Mouse (Mus musculus) embryonic facial prominence, embryonic 10.5 days (tissue): ENCODE data around the gene Nacc1. TPM values are rescaled to one million over a fixed set of nuclear protein-coding genes. Genes with fewer than 3 reads are reported as not detected.
A peak's percentile ranks its signal among the peaks of the same experiment; 100 is the strongest.

Experiments
- DNase-seq: peaks from one replicate; pipeline ENCODE4 v3.0.0-alpha.2; 2017; ENCODE audit warnings: low spot score
- H3K27ac ChIP-seq: fragments of 300-500 bp; sonication (generic); replicated peaks from 2 replicates; pipeline ENCODE4 v1.5.1; 2016; ENCODE audit warnings: mild to moderate bottlenecking
- H3K27me3 ChIP-seq: fragments of 300-500 bp; sonication (generic); replicated peaks from 2 replicates; pipeline ENCODE4 v1.6.1; 2016; ENCODE audit warnings: low read depth, mild to moderate bottlenecking; ENCODE audit not compliant: poor library complexity, severe bottlenecking
- H3K36me3 ChIP-seq: fragments of 300-500 bp; sonication (generic); replicated peaks from 2 replicates; pipeline ENCODE4 v1.6.1; 2016; ENCODE audit warnings: mild to moderate bottlenecking, moderate library complexity
- H3K4me1 ChIP-seq: fragments of 300-500 bp; sonication (generic); 2 replicates; pipeline ENCODE4 v1.6.1; 2016
- H3K4me3 ChIP-seq: fragments of 300-500 bp; sonication (generic); 2 replicates; pipeline ENCODE4 v1.5.1; 2016; ENCODE audit warnings: mild to moderate bottlenecking, moderate library complexity
- H3K9me3 ChIP-seq: fragments of 300-500 bp; sonication (generic); 2 replicates; pipeline ENCODE4 v1.6.1; 2016; ENCODE audit warnings: mild to moderate bottlenecking
- WGBS: fragments of 180-500 bp; shearing (Covaris S2); methylation state at CpG from one replicate; pipeline ENCODE4 v1.1.7; 2016; 5-methylcytosine and 5-hydroxymethylcytosine counted together
- polyA plus RNA-seq: library from polyadenylated mRNA; unstranded; fragments of >200 nt; fragmentation: Nextera tagmentation; extraction: Ambion mirVana; gene quantifications from 2 replicates; pipeline ENCODE4 v1.2.1, GENCODE M21; 2016

Gene Nacc1
- polyA plus RNA-seq, 1 experiment from 2014 or later: 30.4 TPM

DNA sequence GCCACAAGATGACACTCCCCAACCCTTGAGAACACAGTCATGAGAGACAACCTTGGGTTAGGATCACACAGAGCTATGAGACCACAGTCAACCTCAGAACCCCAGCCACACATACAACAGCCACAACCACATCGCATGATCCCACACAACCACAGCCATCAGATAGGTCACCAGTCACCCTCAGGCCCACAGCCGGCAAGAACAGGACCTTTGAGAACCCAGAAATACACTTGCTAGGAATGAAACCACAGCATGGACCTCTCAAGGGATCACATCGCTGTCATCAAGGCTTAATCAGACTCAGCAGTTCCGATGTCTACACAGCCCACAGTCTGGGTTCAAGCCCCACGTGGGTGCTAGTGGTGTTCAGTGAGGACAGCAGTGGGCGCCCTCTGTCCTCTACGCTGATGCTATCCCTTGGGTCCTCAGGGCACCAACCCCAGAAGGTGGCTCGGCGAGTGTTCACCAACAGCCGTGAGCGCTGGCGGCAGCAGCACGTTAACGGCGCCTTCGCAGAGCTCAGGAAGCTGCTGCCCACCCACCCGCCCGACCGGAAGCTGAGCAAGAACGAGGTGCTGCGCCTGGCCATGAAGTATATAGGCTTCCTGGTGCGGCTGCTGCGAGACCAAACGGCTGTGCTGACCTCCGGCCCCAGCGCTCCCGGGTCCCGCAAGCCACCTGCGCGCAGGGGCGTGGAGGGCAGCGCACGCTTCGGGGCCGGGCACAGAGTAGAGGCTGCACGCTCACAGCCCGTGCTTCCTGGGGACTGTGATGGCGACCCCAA, 16.0 kb upstream of the Nacc1 start:
- Histone ChIP-seq H3K27me3 (peaks cover 89% of the 10 kb centered on the region), H3K36me3 (peaks cover 17% of the 10 kb centered on the region), H3K4me1 (peaks cover 56% of the 10 kb centered on the region), H3K4me3 (peak overlapping the region; percentile 51), H3K27ac (no peak overlapping the region), H3K9me3 (no peaks in the 10 kb centered on the region)
- no peak for DNase-seq
- WGBS: 8% methylated on average over 38 of the region's 38 CpGs

DNA sequence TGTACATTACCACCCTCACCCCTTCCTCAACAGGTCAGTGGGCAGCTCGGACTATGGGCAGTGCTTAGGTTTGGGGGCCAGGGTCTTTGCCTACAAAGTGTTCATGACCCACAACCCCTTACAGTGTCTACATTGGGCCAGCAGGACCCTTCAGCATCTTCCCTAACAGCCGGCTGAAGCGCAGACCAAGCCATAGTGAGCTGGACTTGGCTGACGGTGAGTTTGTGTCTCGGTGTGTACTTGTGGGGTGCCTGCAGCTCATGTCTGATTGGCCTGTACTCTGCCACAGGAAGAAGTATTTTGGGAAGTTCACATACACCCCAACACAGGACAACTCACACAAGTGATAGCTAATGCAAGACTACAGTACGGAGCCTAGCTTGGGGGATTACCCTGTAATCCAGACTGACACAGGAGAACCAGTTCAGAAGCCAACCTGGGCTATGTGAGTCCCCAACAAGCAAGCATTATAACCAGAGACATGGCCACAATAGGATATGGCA, 15.4 kb upstream of the Nacc1 start:
- H3K4me3 ChIP-seq: peak overlapping the region; percentile 51
- no peaks in the 10 kb centered on the region for H3K9me3 ChIP-seq
- H3K27me3 ChIP-seq: peaks cover 83% of the 10 kb centered on the region
- 77% methylated on average over 6 of the region's 6 CpGs for WGBS
- H3K4me1 ChIP-seq: peaks cover 52% of the 10 kb centered on the region
- H3K36me3 ChIP-seq: peaks cover 23% of the 10 kb centered on the region
- 0 out of 2 replicates have a peak overlapping the region, but pooled peaks have one; percentile 10 for H3K27ac ChIP-seq
- no peak for DNase-seq

DNA sequence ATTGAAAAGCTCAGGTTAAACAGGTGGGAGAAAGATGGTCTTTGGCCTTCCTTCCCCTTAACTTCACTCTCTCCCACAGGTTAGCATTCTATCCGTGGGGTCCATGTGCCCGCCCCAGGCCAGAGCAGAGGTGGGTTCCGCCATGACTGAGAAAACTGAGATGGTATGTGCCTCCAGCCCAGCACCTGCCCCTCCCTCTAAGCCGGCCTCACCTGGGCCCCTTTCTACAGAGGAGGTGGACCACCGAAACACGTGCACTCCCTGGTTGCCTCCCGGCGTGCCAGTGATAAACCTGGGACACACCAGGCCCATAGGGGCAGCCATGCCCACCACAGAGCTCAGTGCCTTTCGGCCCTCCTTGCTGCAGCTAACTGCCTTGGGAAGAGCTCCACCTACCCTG, 14.9 kb upstream of the Nacc1 start:
- peak overlapping the region; percentile 51 for H3K4me3 ChIP-seq
- 80% methylated on average over 9 of the region's 9 CpGs for WGBS
- peaks cover 28% of the 10 kb centered on the region for H3K36me3 ChIP-seq
- no peaks in the 10 kb centered on the region for H3K9me3 ChIP-seq
- H3K4me1 ChIP-seq: peaks cover 47% of the 10 kb centered on the region
- H3K27ac ChIP-seq: peak overlapping the region; percentile 10; the same call in 1 of the 2 replicates
- no peak for DNase-seq
- H3K27me3 ChIP-seq: peaks cover 78% of the 10 kb centered on the region

DNA sequence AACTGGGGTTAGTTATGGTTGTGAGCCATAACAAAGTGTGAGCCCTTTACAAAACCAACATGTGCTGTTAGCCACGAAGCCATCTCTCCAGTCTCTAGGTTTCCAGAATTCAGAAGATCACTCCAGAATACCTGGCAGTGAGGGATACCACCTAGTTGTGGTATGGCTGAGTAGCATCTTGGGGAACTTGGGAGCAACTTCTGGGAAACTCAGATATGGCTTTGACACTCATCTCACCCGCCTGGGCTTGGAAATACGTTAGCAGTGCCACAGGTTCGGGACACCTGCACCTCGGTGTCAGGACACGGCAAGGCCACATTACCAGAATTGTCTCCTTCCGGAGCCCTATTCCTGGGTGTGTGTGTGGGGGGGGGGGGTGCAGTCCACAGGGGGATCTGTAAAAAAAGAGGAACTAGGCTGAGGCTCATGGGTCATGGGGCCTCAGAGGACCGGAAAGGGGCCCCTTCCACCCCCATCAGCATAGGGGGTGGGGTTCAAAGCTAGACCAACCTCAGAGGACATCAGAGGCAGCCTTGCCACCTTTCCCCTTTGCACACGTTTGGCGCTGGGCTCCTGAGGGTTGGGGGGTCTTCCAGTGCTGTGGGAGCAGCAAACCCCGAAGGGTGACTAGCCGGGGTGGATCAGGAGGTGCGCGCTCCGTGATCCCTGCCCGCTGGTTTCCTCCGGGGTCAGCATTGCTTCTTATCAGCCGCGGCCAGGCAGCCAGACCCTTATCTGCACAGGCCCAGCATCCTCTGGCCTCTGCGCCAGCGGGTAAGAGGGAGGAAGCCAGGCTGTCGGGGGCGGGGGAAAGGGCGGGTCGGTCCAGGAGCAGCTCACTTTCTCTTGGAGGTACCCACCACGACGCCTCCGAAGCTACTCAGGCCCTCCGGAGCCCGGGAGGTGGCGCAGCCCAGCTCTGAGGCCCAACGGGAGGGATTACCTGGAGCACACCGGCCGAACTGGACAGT, 13.6 kb upstream of the Nacc1 start, which contains the start of gene Lyl1:
TSS of gene Lyl1 (plus strand) at position 517 of the 971 bp plus-strand sequence.
- WGBS: 9% methylated on average over 34 of the region's 34 CpGs
- Histone ChIP-seq H3K4me3 (peak within 1 kb of the TSS; percentile 51), H3K36me3 (peaks cover 41% of the 10 kb centered on the region), H3K4me1 (peaks cover 35% of the 10 kb centered on the region), H3K9me3 (no peaks in the 10 kb centered on the region), H3K27me3 (peaks cover 65% of the 10 kb centered on the region), H3K27ac (peak within 1 kb of the TSS; percentile 10; the same call in 1 of the 2 replicates)
- DNase-seq: peak; percentile 66

DNA sequence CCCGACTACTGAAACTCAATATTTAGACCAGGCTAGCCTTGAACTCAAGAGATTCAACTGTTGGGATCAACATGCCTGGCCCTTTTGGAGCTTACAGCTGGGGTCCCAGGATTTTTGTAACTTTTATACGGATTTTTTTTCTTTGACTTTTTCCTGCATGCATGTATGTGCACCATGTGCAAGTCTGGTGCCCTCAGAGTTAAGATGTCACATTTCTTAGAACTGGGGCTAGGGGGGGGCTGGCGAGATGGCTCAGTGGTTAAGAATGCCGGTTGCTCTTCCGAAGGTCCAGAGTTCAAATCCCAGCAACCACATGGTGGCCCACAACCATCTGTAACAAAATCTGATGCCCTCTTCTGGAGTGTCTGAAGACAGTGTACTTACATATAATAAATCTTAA, 12.9 kb upstream of the Nacc1 start:
- Histone ChIP-seq H3K27ac (no peak overlapping the region), H3K4me3 (no peak overlapping the region; the same call in 1 of the 2 replicates), H3K36me3 (peaks cover 48% of the 10 kb centered on the region), H3K9me3 (no peaks in the 10 kb centered on the region), H3K27me3 (peaks cover 61% of the 10 kb centered on the region), H3K4me1 (peaks cover 33% of the 10 kb centered on the region)
- 79% methylated on average over 5 of the region's 5 CpGs for WGBS
- DNase-seq: no peak

DNA sequence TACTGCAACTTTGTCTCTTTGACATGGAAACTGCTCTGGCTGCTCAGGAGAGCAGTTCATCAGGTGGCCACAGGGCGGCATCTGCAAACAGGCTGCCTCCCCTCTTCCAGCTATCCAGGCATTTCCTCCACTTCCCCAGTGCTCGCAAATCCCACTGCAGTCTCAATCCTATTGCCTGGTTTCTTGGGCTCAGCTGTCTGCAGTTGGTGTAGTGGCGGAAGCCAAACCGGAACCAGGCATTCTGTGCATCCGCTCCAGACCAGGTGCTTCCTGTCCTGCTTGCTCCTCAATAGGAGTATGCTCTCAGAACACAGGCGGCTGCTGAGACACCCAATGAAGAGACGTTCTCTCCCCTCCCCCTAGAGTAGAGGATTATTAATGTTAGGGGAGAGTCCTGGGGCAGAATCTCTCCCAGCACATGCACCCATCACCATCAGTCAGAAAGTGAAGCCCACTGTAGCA, 12.2 kb upstream of the Nacc1 start:
- WGBS: 69% methylated on average over 7 of the region's 7 CpGs
- Histone ChIP-seq H3K27ac (no peak overlapping the region), H3K27me3 (peaks cover 54% of the 10 kb centered on the region), H3K4me3 (peak overlapping the region; percentile 8; the same call in 1 of the 2 replicates), H3K9me3 (no peaks in the 10 kb centered on the region), H3K36me3 (peaks cover 54% of the 10 kb centered on the region), H3K4me1 (peaks cover 26% of the 10 kb centered on the region)
- DNase-seq: peak; percentile 66

DNA sequence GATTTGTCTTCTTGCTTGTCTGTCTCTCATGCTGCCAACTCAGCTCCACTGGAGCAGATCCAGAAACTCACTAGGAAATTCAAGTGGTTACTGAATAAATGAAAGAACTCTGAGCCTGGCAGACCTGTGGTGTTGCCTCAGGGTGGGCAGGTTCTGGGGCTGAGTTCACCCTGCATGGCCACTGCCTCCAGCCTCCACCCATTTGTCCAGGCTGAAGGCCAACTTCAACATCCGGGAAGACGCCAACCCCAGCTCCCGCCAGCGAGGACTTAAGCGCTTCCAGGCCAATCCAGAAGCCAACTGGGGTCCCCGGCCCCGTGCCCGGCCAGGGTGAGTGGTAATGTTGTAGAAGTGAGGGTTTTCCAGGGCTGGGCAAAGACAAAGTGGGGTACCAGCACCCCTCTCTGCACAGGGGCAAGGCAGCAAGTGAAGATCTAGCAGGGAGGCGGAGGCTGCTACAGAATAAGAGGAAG, 11.3 kb upstream of the Nacc1 start:
- Histone ChIP-seq H3K9me3 (no peaks in the 10 kb centered on the region), H3K27me3 (peaks cover 45% of the 10 kb centered on the region), H3K4me1 (peaks cover 18% of the 10 kb centered on the region), H3K27ac (no peak overlapping the region), H3K36me3 (peaks cover 64% of the 10 kb centered on the region), H3K4me3 (no peak overlapping the region)
- 92% methylated on average over 9 of the region's 9 CpGs for WGBS
- DNase-seq: no peak

DNA sequence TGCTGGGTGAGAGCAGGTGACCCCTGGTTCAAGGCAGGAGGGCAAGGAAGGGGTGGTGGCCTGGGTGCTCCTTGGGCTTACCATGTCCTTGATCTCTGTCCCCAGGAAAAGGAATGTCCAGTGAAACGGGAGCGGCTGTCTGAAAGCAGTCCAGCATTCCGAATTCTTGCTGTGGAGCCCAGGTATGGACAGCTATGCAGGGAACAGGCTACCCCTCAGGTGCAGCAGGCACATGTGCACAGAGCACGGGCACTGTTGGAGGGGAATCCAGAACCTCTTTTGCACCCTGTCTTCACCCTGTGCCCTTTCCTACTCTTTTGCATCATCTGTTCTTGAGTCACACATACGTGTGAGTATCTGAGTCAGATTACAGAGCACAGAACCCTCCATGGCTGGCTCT, 10.6 kb upstream of the Nacc1 start:
- Histone ChIP-seq H3K4me1 (peaks cover 12% of the 10 kb centered on the region), H3K4me3 (no peak overlapping the region), H3K27me3 (peaks cover 38% of the 10 kb centered on the region), H3K36me3 (peaks cover 70% of the 10 kb centered on the region), H3K27ac (no peak overlapping the region), H3K9me3 (no peaks in the 10 kb centered on the region)
- 91% methylated on average over 5 of the region's 5 CpGs for WGBS
- DNase-seq: no peak

DNA sequence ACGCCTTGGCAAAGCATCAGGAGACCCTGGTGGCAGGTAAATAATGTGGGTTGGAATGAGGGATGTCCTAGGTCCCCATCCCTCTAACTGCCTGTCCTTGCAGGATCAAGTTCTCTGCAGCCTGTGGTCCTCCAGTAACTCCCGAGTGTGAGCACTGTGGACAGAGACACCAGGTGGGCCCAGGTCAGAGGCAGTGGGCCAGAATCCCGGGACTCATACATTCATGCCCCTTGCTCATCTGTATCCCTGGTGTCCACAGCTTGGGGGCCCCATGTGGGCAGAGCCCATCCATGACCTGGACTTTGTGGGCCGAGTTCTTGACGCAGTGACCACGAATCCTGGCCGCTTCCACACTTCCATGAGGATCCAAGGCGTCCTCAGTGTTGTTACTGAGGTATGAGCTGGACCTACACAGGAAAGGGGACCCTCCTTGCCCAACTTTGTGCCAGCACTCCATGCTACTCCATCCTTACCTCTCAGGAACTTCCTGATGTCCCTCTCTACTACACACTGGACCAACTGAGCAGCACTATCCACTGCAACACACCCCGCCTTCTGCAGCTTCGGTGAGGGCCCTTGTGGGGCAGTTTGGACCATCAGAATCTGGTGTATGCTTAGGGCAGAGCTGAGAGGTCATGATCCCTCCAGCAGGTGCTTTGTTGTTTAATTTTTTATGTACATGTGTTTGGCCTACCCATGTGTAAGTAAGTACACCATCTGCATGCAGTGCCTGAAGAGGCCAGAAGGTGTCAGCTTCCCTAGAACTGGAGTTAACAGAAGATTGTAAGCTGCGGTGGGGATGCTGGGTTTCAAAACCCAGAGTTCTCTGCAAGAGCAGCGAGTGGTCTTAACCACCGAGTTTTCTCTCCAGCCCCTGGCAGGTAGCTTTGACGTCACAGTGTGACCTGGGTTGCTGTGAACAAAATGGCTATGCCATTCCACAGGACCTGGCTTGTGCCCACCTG, 9.8 kb upstream of the Nacc1 start:
- Histone ChIP-seq H3K27me3 (peaks cover 30% of the 10 kb centered on the region), H3K36me3 (peaks cover 79% of the 10 kb centered on the region), H3K9me3 (no peaks in the 10 kb centered on the region), H3K27ac (no peak overlapping the region), H3K4me1 (peaks cover 12% of the 10 kb centered on the region), H3K4me3 (no peak overlapping the region)
- DNase-seq: no peak
- WGBS: 91% methylated on average over 14 of the region's 14 CpGs

DNA sequence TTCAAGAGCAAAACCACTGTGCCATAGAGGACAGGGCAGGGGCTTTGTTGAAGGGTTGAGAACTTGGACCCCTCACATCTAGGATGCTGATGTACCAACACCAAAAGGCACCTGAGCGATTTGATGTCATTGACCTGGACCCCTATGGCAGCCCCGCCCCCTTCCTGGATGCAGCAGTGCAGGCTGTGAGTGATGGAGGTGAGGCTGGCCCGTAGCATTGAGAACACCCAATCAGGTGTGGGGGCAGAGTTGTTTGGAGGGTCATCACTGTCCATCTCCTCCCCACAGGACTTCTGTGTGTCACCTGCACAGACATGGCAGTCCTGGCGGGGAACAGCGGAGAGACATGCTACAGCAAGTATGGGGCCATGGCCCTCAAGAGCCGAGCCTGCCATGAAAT, 7.5 kb upstream of the Nacc1 start:
- Histone ChIP-seq H3K27me3 (peaks cover 7% of the 10 kb centered on the region), H3K36me3 (peaks cover 94% of the 10 kb centered on the region), H3K4me3 (no peak overlapping the region), H3K27ac (no peak overlapping the region), H3K4me1 (peaks cover 7% of the 10 kb centered on the region), H3K9me3 (no peaks in the 10 kb centered on the region)
- 91% methylated on average over 6 of the region's 6 CpGs for WGBS
- no peak for DNase-seq

DNA sequence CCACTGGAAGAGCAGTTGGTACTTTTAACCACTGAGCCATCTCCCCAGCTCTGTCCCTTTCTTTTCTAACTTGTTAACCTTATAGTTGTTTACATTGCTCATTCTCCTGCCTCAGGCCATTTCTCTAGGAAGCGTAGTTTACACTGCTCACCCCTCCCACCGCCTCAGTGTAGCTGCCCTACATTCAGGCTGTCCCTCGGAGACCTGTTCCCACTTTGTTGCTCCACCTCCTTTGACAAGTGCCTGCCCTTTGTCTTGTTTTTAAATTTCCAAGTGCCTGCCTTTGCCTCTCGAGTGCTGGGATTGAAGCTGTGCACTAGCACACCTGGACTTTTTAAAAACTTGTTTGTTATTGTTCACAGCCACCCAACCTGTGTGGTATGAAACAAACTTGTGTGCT, 5.7 kb upstream of the Nacc1 start:
- Histone ChIP-seq H3K27ac (no peak overlapping the region), H3K9me3 (no peaks in the 10 kb centered on the region), H3K4me3 (no peak overlapping the region), H3K36me3 (peaks cover 76% of the 10 kb centered on the region), H3K4me1 (peaks cover 21% of the 10 kb centered on the region), H3K27me3 (no peaks in the 10 kb centered on the region)
- no peak for DNase-seq
- WGBS: 71% methylated on average over 4 of the region's 4 CpGs
